Mouse (Mus musculus): Measurements from ENCODE around the gene Rtbdn. TPM values are rescaled to one million over a fixed set of nuclear protein-coding genes. Genes with fewer than 3 reads are reported as not detected.

The Rtbdn gene
- polyA plus RNA-seq, 1 experiment from 2014 or later: 1.3 TPM

- Histone ChIP-seq H3K27ac (peak overlapping the region; percentile 98), H3K9me3 (no peaks in the 10 kb centered on the region), H3K4me1 (peaks cover 56% of the 10 kb centered on the region), H3K36me3 (replicated peaks) (peaks cover 50% of the 10 kb centered on the region), H3K27me3 (ENCODE audit: poor library complexity, severe bottlenecking) (no peaks in the 10 kb centered on the region), H3K4me3 (peak overlapping the region; percentile 87)
- 14% methylated on average over 21 of the region's 21 CpGs for WGBS
- DNase-seq (ENCODE audit: extremely low spot score, low spot score): no peak
Observed at GRCm38 (mm10) chr8:84970135-84970790, 23.5 kb downstream of the Rtbdn start.

- Histone ChIP-seq H3K9me3 (no peaks in the 10 kb centered on the region), H3K36me3 (replicated peaks) (peaks cover 50% of the 10 kb centered on the region), H3K27ac (peak overlapping the region; percentile 98), H3K4me3 (peak overlapping the region; percentile 87), H3K4me1 (peaks cover 58% of the 10 kb centered on the region), H3K27me3 (ENCODE audit: poor library complexity, severe bottlenecking) (no peaks in the 10 kb centered on the region)
- 72% methylated on average over 5 of the region's 5 CpGs for WGBS
- no peak for DNase-seq (ENCODE audit: extremely low spot score, low spot score)
Observed at GRCm38 (mm10) chr8:84970913-84971312, 24.1 kb downstream of the Rtbdn start.

- H3K36me3 ChIP-seq (replicated peaks): peaks cover 50% of the 10 kb centered on the region
- H3K4me1 ChIP-seq: peaks cover 59% of the 10 kb centered on the region
- WGBS: 77% methylated on average over 1 of the region's 1 CpGs
- DNase-seq (ENCODE audit: extremely low spot score, low spot score): no peak
- no peak overlapping the region for H3K27ac ChIP-seq
- no peak overlapping the region for H3K4me3 ChIP-seq
- peaks cover 15% of the 10 kb centered on the region for H3K27me3 ChIP-seq (ENCODE audit: poor library complexity, severe bottlenecking)
- H3K9me3 ChIP-seq: no peaks in the 10 kb centered on the region
Observed at GRCm38 (mm10) chr8:84973079-84973478, 26.3 kb downstream of the Rtbdn start.

GRCm38 (mm10) chr8:84973803-84974542, 27.2 kb downstream of the Rtbdn start:
- Histone ChIP-seq H3K4me3 (no peak overlapping the region), H3K4me1 (peaks cover 59% of the 10 kb centered on the region), H3K27me3 (ENCODE audit: poor library complexity, severe bottlenecking) (peaks cover 24% of the 10 kb centered on the region), H3K36me3 (replicated peaks) (peaks cover 50% of the 10 kb centered on the region), H3K9me3 (no peaks in the 10 kb centered on the region), H3K27ac (no peak overlapping the region)
- peak; percentile 60 for DNase-seq (ENCODE audit: extremely low spot score, low spot score)
- WGBS: 69% methylated on average over 4 of the region's 4 CpGs

GRCm38 (mm10) chr8:84974543-84975142, 27.9 kb downstream of the Rtbdn start:
- Histone ChIP-seq H3K4me3 (no peak overlapping the region), H3K36me3 (replicated peaks) (peaks cover 50% of the 10 kb centered on the region), H3K27me3 (ENCODE audit: poor library complexity, severe bottlenecking) (peaks cover 31% of the 10 kb centered on the region), H3K27ac (no peak overlapping the region), H3K4me1 (peaks cover 65% of the 10 kb centered on the region), H3K9me3 (no peaks in the 10 kb centered on the region)
- DNase-seq (ENCODE audit: extremely low spot score, low spot score): no peak
- 83% methylated on average over 8 of the region's 8 CpGs for WGBS

GRCm38 (mm10) chr8:84975434-84975833, 28.6 kb downstream of the Rtbdn start:
- peak overlapping the region; percentile 68; the same call in 1 of the 2 replicates for H3K4me3 ChIP-seq
- H3K27me3 ChIP-seq (ENCODE audit: poor library complexity, severe bottlenecking): peaks cover 39% of the 10 kb centered on the region
- H3K9me3 ChIP-seq: no peaks in the 10 kb centered on the region
- peak; percentile 65 for DNase-seq (ENCODE audit: extremely low spot score, low spot score)
- no peak overlapping the region for H3K27ac ChIP-seq
- H3K4me1 ChIP-seq: peaks cover 70% of the 10 kb centered on the region
- WGBS: 29% methylated on average over 7 of the region's 7 CpGs
- H3K36me3 ChIP-seq (replicated peaks): peaks cover 48% of the 10 kb centered on the region

GRCm38 (mm10) chr8:84976031-84976762, 29.4 kb downstream of the Rtbdn start:
- H3K4me3 ChIP-seq: peak overlapping the region; percentile 68
- peak overlapping the region; percentile 79 for H3K27ac ChIP-seq
- H3K36me3 ChIP-seq (replicated peaks): peaks cover 41% of the 10 kb centered on the region
- H3K27me3 ChIP-seq (ENCODE audit: poor library complexity, severe bottlenecking): peaks cover 46% of the 10 kb centered on the region
- no peaks in the 10 kb centered on the region for H3K9me3 ChIP-seq
- H3K4me1 ChIP-seq: peaks cover 70% of the 10 kb centered on the region
- DNase-seq (ENCODE audit: extremely low spot score, low spot score): peak; percentile 95
- under 1% methylated on average over 61 of the region's 61 CpGs for WGBS

GRCm38 (mm10) chr8:84976763-84977434, 30.1 kb downstream of the Rtbdn start:
- peak overlapping the region; percentile 68 for H3K4me3 ChIP-seq
- peak overlapping the region; percentile 79 for H3K27ac ChIP-seq
- H3K36me3 ChIP-seq (replicated peaks): peaks cover 34% of the 10 kb centered on the region
- no peaks in the 10 kb centered on the region for H3K9me3 ChIP-seq
- H3K4me1 ChIP-seq: peaks cover 67% of the 10 kb centered on the region
- H3K27me3 ChIP-seq (ENCODE audit: poor library complexity, severe bottlenecking): peaks cover 53% of the 10 kb centered on the region
- DNase-seq (ENCODE audit: extremely low spot score, low spot score): no peak
- WGBS: 1% methylated on average over 25 of the region's 25 CpGs

- H3K36me3 ChIP-seq (replicated peaks): peaks cover 26% of the 10 kb centered on the region
- peak overlapping the region; percentile 68 for H3K4me3 ChIP-seq
- H3K27ac ChIP-seq: peak overlapping the region; percentile 79
- DNase-seq (ENCODE audit: extremely low spot score, low spot score): peak; percentile 67
- 2% methylated on average over 70 of the region's 70 CpGs for WGBS
- peaks cover 71% of the 10 kb centered on the region for H3K4me1 ChIP-seq
- H3K27me3 ChIP-seq (ENCODE audit: poor library complexity, severe bottlenecking): peaks cover 61% of the 10 kb centered on the region
- no peaks in the 10 kb centered on the region for H3K9me3 ChIP-seq
Observed at GRCm38 (mm10) chr8:84977435-84978247, 30.9 kb downstream of the Rtbdn start.

- peaks cover 71% of the 10 kb centered on the region for H3K4me1 ChIP-seq
- DNase-seq (ENCODE audit: extremely low spot score, low spot score): peak; percentile 79
Observed at GRCm38 (mm10) chr8:84978248-84978940, 31.6 kb downstream of the Rtbdn start, which contains the start of gene Junb. TSS of gene Junb (minus strand) at chr8:84978718.

More at GRCm38 (mm10) chr8:84978248-84978940, 31.6 kb downstream of the Rtbdn start, which contains the start of gene Junb:
- Histone ChIP-seq H3K27me3 (ENCODE audit: poor library complexity, severe bottlenecking) (peaks cover 64% of the 10 kb centered on the region), H3K27ac (peak within 1 kb of the TSS; percentile 79), H3K36me3 (replicated peaks) (peaks cover 19% of the 10 kb centered on the region), H3K9me3 (no peaks in the 10 kb centered on the region), H3K4me3 (peak within 1 kb of the TSS; percentile 68)
- under 1% methylated on average over 63 of the region's 63 CpGs for WGBS

All from forebrain, embryonic 10.5 days (tissue).